In genomic region chr7:122337302-122337701, GRCm38 (mm10) we compare ENCODE assay signal across 18 mouse cellular contexts. TPM values are rescaled to one million over a fixed set of nuclear protein-coding genes. Genes with fewer than 3 reads are reported as not detected.
DNase-seq lines count a peak whose midpoint lies in the region; ATAC-seq and TF ChIP-seq lines count a peak whose summit lies in the region.
"Had no signal": no experiment of that assay in that cellular context is flagged by ENCODE, and none has a peak within 500 bp of the region (broad histone marks: within the 10 kb centered on the region; RNA-seq: fewer than 3 reads in every experiment).

No protein-coding gene starts in this region.

- H3K27ac ChIP-seq in left cerebral cortex, adult 2 months, result peak overlapping the region; percentile 15; the same call in 1 of the 2 replicates
- H3K27ac ChIP-seq in CH12.LX (ENCODE audit: insufficient read depth, low read depth) (no peak overlapping the region), ES-E14 (ENCODE audit: insufficient read depth, low read depth, low read length, poor library complexity, severe bottlenecking) (no peak overlapping the region)
- no peak overlapping the region for H3K27ac ChIP-seq in hindbrain, embryonic 13.5 days

- no peak for TF ChIP-seq POLR2A in CH12.LX (IDR thresholded peaks at IDR 0.05; ENCODE audit: low read depth, low read length)

- no peak for TF ChIP-seq RAD21 in CH12.LX (IDR thresholded peaks at IDR 0.05; ENCODE audit: low read depth, low read length)

- WGBS in hindbrain, embryonic 13.5 days, result 92% methylated on average over 3 of the region's 3 CpGs

- H3K4me3 ChIP-seq in left cerebral cortex, adult 2 months, result no peak overlapping the region
- no peak overlapping the region for H3K4me3 ChIP-seq in CH12.LX (replicated peaks in 1 of 3; ENCODE audit: low read depth in 2 of 3, low read length in 2 of 3, poor library complexity in 1 of 3)
- no peak overlapping the region for H3K4me3 ChIP-seq in ES-E14 (ENCODE audit: insufficient read depth in 1 of 2, low read depth in 1 of 2, low read length in 2 of 2, poor library complexity in 1 of 2, severe bottlenecking in 1 of 2)
- no peak overlapping the region for H3K4me3 ChIP-seq in hindbrain, embryonic 13.5 days

- H3K9ac ChIP-seq in CH12.LX (ENCODE audit: insufficient read depth, low read depth) (no peak overlapping the region), ES-E14 (ENCODE audit: insufficient read depth, low read depth, low read length, poor library complexity, severe bottlenecking) (no peak overlapping the region)
- no peak overlapping the region for H3K9ac ChIP-seq in hindbrain, embryonic 13.5 days

- H3K79me2 ChIP-seq in CH12.LX (replicated peaks; ENCODE audit: control insufficient read depth, extremely low read depth, insufficient read depth, poor library complexity, severe bottlenecking), result peaks cover 89% of the 10 kb centered on the region

- H3K27me3 ChIP-seq in CH12.LX (replicated peaks), result no peaks in the 10 kb centered on the region
- no peaks in the 10 kb centered on the region for H3K27me3 ChIP-seq in hindbrain, embryonic 13.5 days

- in situ Hi-C loops in CH12.LX (cut with MboI; ENCODE audit: low pct_ligation_motif_present, low pct_unique_long_range_greater_than_20kb, low sequenced_read_pairs), result no loop called here
- in situ Hi-C loops in ES-E14 (cut with MboI; ENCODE audit: low sequenced_read_pairs in 2 of 2, unreplicated experiment in 2 of 2), result no loop called here

- dilution Hi-C loops in CH12.LX (cut with MboI; ENCODE audit: extremely low pct_ligation_motif_present, extremely low pct_unique_long_range_greater_than_20kb, low sequenced_read_pairs), result no loop called here

- TF ChIP-seq CTCF in left cerebral cortex, adult 2 months (IDR thresholded peaks at IDR 0.05), result no peak
- no peak for TF ChIP-seq CTCF in CH12.LX (conservative IDR thresholded peaks at IDR 0.05 in 1 of 2, IDR thresholded peaks at IDR 0.05 in 1 of 2; ENCODE audit: low read depth in 2 of 2, low read length in 2 of 2)

- no peak for ATAC-seq in hindbrain, embryonic 13.5 days (ENCODE audit: low FRiP score)
- ATAC-seq: activated CD4-positive, CD25-positive, alpha-beta regulatory T cell, adult 4 months; CD4-positive, CD25-positive, alpha-beta regulatory T cell, adult 4 months; Patski had no signal

- H3K4me1 ChIP-seq in CH12.LX (ENCODE audit: control insufficient read depth in 1 of 2, insufficient read depth in 2 of 2) (peaks cover 17 to 97% of the 10 kb centered on the region in 2 experiments), ES-E14 (ENCODE audit: control insufficient read depth in 2 of 2, insufficient read depth in 2 of 2, low read length in 2 of 2, poor library complexity in 1 of 2) (no peaks in the 10 kb centered on the region)
- peaks cover 16% of the 10 kb centered on the region for H3K4me1 ChIP-seq in hindbrain, embryonic 13.5 days (replicated peaks)

- H3K9me3 ChIP-seq in CH12.LX (replicated peaks; ENCODE audit: low read length), result no peaks in the 10 kb centered on the region
- H3K9me3 ChIP-seq in ES-E14 (ENCODE audit: control insufficient read depth, insufficient read depth, low read depth, low read length), result no peaks in the 10 kb centered on the region
- no peaks in the 10 kb centered on the region for H3K9me3 ChIP-seq in hindbrain, embryonic 13.5 days

- TF ChIP-seq EP300 in CH12.LX (IDR thresholded peaks at IDR 0.05; ENCODE audit: low read length), result no peak

- no peak overlapping the region for H3K4me2 ChIP-seq in CH12.LX (ENCODE audit: insufficient read depth, low read depth, poor library complexity, severe bottlenecking)
- H3K4me2 ChIP-seq in hindbrain, embryonic 13.5 days, result no peak overlapping the region

- DNase-seq in left cerebral cortex, adult 2 months (ENCODE audit: extremely low spot score in 1 of 2, low spot score in 2 of 2), result no peak
- DNase-seq in left cerebral cortex, postnatal 4 days, result no peak
- DNase-seq in CH12.LX (ENCODE audit: extremely low read depth) (no peak), ES-E14 (ENCODE audit: low read depth, low spot score) (no peak)
- DNase-seq in Muller cell, postnatal 12 days (ENCODE audit: inconsistent ontology term), result no peak
- DNase-seq: adrenal gland, adult 2 months; adrenal gland, adult 8-10 months; adrenal gland, postnatal 10 days; adrenal gland, postnatal 14 days; adrenal gland, postnatal 25 days; adrenal gland, postnatal 36 days; B cell, adult 2 months had no signal

- H3K36me3 ChIP-seq in CH12.LX (replicated peaks in 1 of 2; ENCODE audit: control insufficient read depth in 1 of 2, insufficient read depth in 1 of 2, low read length in 1 of 2) (peaks cover 36 to 90% of the 10 kb centered on the region in 2 experiments), ES-E14 (ENCODE audit: control insufficient read depth, insufficient read depth, low read length, poor library complexity, severe bottlenecking) (no peaks in the 10 kb centered on the region)
- no peaks in the 10 kb centered on the region for H3K36me3 ChIP-seq in hindbrain, embryonic 13.5 days
- H3K36me3 ChIP-seq: G1E had no signal

- intact Hi-C loops in left cerebral cortex, adult 2 months (cut with DNase I), result loop anchor here (5.0 kb wide), 1 partner anchor 45 kb away; no protein-coding TSS in a partner anchor
- intact Hi-C loops in left cerebral cortex, postnatal 4 days (cut with DNase I), result no loop called here

TF ChIP-seq in CH12.LX, 34 proteins besides CTCF, POLR2A, EP300 and RAD21:
- TF ChIP-seq MAFK (IDR thresholded peaks at IDR 0.05; ENCODE audit: insufficient replicate concordance, low read length), result peak; percentile 70
- TF ChIP-seq PAX5 (IDR thresholded peaks at IDR 0.05; ENCODE audit: low read length), result no peak

TF ChIP-seq in ES-E14, 5 proteins besides CTCF, POLR2A, EP300 and RAD21:
- TF ChIP-seq ZNF384 (IDR thresholded peaks at IDR 0.05; ENCODE audit: low read depth, low read length) (no peak), CHD2 (IDR thresholded peaks at IDR 0.05; ENCODE audit: low read depth, low read length) (no peak), ZC3H11A (IDR thresholded peaks at IDR 0.05; ENCODE audit: borderline replicate concordance, low read depth, low read length) (no peak), MAFK (IDR thresholded peaks at IDR 0.05; ENCODE audit: insufficient read depth, low read depth, low read length) (peak; percentile 76), HCFC1 (IDR thresholded peaks at IDR 0.05; ENCODE audit: borderline replicate concordance, insufficient read depth, low read length) (no peak)

RNA-seq across cellular contexts. Expression of gene Prkcb, which starts 48.8 kb away (rescaled TPM):
- 100 to 1,000 TPM; 964 to 986 TPM for total RNA-seq in left cerebral cortex, adult 2 months (2021)
- 100 to 1,000 TPM; 365 to 390 TPM for total RNA-seq in left cerebral cortex, postnatal 4 days (2021)
- total RNA-seq in CH12.LX (2012; rRNA removed) (270 and 337 TPM in 2 replicates), CH12.LX (2014; rRNA removed) (289 and 323 TPM in 2 replicates), ES-E14 (2012; rRNA removed) (6.1 and 10.6 TPM in 2 replicates)
- 381 and 463 TPM in 2 replicates for polyA plus RNA-seq in CH12.LX (2012; ENCODE audit: insufficient read length, low read depth)
- 58.1 and 62.7 TPM in 2 replicates for polyA plus RNA-seq in hindbrain, embryonic 13.5 days (2015; fragmentation: Nextera tagmentation; extraction: Ambion mirVana)
- total RNA-seq: MEL had no signal
- polyA plus RNA-seq: G1E, Patski had no signal

Comparison
In these comparisons a context has a peak if more than half of its experiments do, and no peak if none do; other contexts are left out.
1. RNA of gene Prkcb, which starts 48.8 kb away (total RNA-seq): 964 to 986 TPM in left cerebral cortex, adult 2 months, 365 to 390 TPM in left cerebral cortex, postnatal 4 days and 270 to 337 TPM in CH12.LX; 6.1 to 10.6 TPM in ES-E14; every median in the first group is over 10 times any median in the second.